Mouse (Mus musculus) gastrocnemius, postnatal 25 days (tissue): ENCODE results near the gene Inpp5d. TPM values are rescaled to one million over a fixed set of nuclear protein-coding genes. Genes with fewer than 3 reads are reported as not detected.
A peak's percentile ranks its signal among the peaks of the same experiment; 100 is the strongest.

Experiments
- DNase-seq: peaks from one replicate; pipeline ENCODE4 v3.0.0; 2022
- long read RNA-seq, 2 experiments: library from polyadenylated mRNA; stranded (forward); transcript quantifications; one replicate each; pipeline ENCODE4 v2.0.0; 2021
- total RNA-seq, 2 experiments: library from RNA; stranded (reverse); gene quantifications; 1 replicate in 1 of 2; 2 replicates in 1 of 2; pipeline ENCODE4 v1.2.3; 2021

The Inpp5d gene
- 1 to 10 TPM; 1.9 to 5.3 TPM for total RNA-seq
- long read RNA-seq, experiment 1: 0 reads
- long read RNA-seq, experiment 2, partial matches to known transcripts: 1 of 1 reads
- long read RNA-seq, experiment 2, other reads (novel, unspliced or antisense): 0 of 1 reads

DNA sequence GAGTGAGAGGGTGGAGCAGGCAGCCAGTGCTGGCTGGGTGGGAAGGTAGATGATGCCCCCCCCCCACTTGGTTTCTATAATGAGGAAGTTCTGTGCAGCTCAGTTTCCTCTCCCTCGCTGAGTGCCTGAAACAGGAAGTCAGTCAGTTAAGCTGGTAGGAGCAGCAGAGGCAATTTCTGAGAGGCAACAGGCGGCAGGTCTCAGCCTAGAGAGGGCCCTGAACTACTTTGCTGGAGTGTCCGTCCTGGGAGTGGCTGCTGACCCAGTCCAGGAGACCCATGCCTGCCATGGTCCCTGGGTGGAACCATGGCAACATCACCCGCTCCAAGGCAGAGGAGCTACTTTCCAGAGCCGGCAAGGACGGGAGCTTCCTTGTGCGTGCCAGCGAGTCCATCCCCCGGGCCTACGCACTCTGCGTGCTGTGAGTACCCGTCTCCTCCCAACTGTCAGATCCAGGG lies at the start of gene Inpp5d:
TSS of gene Inpp5d (plus strand) at position 102 of the 458 bp plus-strand sequence.
- DNase-seq: peak; percentile 31

DNA sequence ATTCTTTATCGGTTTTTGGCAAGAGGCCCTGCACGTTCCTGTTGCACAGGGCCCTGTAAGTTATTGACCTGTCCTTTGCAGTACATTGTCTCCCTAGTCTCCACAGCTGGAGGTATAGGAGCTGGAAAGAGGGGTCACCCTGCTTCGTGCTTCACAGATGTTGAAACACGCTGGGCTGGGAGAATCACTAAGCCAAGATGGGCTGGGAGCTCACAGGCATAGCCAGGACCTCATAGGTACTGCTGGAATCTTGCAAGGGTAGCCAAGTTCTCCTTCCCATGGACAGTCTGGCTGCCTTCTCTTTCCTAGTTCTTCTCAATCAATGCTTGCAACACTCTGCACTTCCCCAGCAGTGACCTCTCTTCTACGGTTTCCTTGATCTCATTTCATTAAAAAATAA lies 46.9 kb upstream of the Inpp5d start:
- no peak for DNase-seq

DNA sequence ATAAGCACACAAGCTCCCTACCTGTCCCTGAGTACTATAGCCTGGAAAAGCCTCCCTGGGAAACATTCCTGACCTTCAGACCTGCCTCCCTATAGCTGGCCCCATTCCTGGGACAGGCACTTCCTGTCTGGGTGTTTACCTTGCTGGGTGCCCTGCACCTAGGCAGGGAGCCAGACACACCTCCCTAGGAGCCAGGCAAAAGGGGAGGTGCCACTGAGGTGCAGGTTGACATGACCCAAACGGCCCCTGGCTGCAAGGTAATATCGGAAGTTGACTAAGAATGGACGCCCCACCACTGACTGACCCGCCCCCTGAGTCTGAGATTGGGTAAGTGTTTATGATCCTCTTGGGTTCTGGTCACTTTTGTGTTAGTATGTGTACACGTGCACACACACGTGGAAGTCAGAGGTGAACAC lies 46.3 kb upstream of the Inpp5d start, which contains the start of gene Ngef:
TSS of gene Ngef (minus strand) at position 71 of the 416 bp plus-strand sequence.
- no peak for DNase-seq

DNA sequence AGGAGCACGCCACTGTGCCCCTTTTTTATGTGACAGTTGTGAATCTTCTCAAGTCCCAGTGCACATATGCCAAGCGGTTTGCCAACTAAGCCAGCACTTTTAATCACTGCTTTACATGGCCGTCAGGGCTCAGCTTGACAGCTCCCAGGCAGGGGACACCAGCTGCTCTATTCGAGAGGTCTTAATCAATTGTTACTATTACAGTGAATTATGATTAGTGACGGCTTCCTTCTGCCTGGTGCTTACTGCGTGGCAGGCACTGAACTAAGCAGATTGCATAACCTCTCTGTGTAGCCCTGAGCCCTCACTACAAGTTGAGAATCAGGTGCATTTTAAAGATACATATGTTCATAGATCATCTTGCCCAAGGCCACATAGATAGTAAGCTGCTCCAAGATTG lies 45.8 kb upstream of the Inpp5d start:
- no peak for DNase-seq

DNA sequence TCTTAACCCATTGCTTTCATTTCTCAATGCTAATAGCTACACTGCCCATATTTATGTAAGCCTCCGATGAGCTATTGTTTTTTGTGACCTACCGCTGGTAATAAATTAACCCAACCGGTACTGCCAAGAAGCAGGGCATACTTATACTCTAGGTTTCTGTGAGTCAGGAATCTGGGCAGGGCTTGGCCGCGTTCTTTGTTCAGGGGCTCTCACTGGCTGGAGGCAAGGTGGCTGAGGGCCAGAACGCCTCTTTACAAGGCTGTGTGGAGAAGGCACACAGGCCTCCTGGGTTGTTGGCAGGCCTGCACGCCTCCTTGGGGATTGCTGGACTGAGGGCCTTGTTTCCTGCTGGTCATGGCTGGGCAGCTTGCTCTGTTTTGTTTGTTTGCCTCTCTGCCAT lies 45.3 kb upstream of the Inpp5d start:
- no peak for DNase-seq

DNA sequence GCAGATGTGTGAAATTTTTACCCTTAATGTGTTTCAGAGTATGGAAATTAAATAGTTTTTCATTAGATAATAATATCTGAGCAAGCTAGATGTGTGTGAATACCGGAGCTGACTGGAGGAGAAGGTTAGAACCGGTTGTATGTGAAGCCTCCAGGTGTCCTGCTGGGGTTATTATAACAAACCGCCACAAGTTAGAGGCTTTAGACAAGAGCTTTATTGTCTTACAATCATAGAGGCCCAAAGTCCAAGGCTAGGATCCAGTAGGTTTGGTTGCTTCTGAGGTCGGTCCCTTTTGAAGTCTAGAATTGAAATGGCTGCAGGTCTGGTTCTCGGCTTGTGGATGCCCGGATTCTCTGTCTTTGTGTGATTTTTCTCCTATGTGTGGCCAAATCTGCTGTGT lies 41.1 kb upstream of the Inpp5d start:
- no peak for DNase-seq

DNA sequence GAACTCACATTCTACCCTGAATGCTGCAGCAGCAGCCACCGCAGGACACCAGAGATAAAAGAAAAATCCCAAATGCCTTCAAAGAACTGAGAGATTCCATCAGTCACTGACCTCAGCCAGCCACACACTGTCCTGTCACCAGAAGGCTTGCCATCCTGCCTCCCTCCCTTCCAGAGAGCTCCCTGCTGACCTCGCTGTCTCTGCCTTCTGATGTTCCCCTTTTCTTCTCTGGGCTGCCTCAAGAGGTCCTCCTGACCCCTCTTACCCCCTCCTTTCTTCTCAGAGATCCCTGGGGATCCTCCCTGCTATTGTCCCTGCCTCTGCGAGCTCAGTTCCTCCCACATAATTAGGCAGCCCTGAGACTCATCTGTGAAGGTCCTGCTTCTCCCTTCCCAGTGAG lies 39.3 kb upstream of the Inpp5d start:
- DNase-seq: no peak

DNA sequence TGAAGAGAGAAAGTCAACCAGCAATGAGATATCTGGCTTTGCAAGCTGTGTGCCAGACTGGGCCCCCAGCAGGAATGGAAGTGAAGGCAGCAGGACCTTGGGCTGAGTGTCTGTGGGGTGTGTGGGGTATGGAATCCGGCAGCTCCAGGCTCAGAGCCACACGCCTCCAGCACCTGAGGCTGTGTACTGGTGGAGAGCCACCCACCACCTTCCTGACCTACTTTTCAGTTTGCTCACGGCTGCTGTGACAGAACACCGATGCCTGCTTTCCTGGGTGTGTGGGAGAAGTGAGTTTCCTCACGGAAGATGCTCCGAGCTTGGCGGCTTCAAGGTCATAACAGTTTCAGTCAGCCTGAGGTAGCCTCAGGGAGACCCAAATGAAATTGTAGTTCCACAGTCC lies 30.9 kb upstream of the Inpp5d start:
- no peak for DNase-seq

DNA sequence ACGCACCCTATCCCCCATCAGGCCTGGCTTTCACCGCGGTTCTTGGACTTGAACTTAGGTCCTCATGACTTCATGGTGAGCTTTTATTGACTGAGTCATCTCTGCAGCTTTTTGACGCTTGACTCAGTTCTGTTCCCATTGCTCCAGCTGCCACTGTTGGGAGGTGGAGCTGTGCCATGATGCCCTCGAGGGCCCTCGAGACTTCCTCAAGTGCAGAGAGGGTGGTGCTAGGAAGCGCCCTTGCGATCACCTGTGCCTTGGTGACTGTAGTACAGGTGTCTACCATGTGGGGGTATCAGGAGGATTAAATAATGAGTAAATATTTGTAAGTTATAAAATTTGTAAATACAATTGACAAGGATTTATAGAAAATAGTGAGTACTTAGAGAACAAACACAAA lies 30.1 kb upstream of the Inpp5d start:
- no peak for DNase-seq

DNA sequence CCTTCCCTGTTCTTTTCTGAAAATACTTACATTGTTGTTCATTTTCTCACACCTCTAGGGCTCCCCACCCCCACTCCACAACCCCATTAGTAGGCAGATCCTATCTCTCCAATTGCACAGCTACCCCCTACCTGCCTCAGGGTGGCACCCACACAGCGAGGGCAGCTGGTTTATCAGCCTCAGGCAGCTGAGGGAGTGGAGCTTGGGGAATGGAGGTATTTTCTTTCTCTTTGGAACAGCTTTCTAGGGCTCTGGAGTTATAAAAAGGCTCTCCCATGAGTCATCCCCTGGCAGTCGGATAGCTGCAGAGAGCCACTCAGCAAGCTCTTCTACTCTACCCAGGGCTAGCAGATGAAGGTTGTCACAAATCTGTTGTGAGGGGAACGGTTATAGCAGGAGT lies 25.9 kb upstream of the Inpp5d start:
- DNase-seq: peak; percentile 48

DNA sequence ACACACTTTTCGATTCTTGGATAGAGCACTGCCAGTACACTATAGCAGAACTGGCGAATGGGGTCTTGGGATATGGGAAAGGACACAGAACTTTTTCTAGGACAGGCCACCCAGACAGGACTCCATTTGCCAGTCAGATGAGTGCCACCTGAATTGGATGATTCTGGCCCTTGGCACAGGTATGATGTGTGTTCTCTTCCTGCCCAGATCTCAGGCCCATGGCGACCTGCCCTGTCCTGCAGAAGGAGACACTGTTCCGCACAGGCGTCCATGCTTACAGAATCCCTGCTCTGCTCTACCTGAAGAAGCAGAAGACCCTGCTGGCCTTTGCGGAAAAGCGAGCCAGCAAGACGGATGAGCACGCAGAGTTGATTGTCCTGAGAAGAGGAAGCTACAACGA lies 25.4 kb upstream of the Inpp5d start:
- no peak for DNase-seq

DNA sequence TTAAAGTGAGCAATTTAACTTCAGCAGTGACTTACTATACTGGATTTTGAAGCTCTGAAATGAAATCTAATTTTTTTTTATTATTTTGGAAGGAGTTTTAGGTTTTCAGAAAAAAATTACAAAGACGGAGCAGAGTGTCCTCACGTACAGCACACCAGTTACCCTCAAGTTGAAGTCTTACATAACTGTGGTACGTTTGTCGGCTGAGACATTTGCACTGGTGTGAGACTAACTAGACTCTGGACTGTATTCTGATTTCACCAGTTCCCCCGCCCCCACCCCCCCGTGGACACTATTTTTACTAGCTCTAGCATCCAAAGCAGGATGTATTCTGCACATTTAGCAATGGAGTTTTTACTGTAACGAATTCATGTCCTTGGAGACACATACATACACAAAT lies 19.6 kb upstream of the Inpp5d start:
- no peak for DNase-seq

DNA sequence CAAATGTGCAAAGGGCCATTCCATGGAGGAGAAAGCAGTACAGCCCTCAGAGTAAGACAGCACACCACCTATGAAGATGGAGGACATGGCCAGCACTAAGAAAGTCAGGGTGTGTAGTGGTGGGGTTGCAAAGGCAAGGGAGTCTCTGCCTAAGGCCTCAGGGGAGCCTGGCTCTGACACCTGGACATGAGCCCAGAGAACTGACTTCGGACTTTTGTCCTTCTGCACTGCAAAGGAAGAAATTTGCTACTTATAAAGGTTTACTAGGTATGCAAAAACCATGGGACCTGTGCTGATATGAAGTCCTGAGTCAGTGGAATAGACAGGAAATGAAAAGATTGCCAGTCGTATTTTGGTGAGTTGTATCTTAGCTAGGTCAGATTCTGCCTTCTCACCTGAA lies 18.3 kb upstream of the Inpp5d start:
- no peak for DNase-seq

DNA sequence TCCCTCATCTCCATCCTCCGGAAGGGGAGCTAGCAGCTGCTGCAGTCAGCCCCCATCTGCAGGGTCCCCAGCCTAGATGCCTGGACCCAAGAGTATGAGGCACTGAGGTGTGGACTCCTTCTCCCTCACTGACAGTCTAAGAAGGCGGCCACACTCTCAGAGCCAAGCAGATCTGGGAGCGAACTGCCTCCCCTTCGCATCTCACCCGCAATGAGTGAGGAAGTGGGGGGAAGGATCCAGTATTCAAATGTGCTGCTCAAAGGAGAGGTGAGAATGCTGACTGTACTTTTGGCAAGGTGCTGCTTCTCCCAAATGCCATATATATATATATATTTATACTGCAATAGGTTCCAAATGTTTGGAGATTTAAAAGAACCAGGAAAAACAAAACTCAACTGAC lies 16.7 kb upstream of the Inpp5d start:
- DNase-seq: no peak

DNA sequence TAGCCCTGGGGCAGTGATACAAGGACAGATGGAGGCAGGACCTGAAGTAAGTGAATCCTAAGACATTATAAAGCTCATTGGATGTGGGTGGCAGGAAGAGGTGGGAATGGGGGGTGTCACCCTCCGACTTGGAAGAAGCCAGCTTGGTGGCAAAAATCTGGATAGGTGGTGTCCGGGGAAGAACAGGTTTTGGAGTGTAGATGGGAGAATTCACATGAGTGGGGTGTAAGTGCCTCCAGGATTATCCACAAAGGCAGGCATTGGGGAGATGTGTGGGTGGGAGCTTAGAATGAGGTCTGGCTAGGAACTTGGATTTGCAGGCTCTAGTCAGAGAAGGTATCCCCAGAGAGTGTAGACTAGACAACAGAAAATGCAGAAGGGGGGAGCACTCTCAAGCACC lies 14.8 kb upstream of the Inpp5d start:
- DNase-seq: no peak

DNA sequence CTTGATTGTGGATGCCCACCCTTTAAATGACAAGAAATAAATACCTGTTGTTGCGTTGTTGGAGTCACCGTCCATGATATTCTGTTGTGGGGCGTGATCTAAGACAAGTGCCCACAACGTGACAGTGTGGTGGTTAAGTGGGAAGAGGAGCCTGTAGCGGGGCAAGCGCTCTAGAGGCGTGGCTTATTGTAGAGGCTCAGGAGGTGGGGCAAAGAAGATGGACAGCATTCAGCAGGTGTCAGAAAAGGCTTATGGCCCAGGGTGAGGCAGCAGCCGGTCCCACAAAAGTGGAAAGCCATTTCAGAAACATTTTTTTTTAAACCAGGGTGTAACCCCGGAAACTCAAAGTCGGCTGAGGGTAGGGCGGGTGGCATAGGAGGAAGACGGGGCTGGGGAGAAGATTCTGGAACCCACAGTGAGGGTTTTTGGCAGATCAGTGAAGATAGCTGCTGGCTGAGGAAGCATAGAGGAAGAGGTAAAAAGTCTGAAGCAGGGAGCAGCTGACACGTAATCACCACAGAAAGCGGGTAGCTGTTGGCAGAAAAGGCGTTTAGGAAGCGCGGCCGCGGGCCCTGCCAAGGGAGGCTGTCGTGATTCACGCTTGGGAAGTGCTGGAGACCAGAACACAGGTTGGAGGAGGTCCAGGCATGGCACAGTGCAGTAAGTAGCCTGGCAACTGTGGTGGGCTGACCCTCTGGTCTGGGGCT lies 12.6 kb upstream of the Inpp5d start:
- DNase-seq: peak; percentile 47

DNA sequence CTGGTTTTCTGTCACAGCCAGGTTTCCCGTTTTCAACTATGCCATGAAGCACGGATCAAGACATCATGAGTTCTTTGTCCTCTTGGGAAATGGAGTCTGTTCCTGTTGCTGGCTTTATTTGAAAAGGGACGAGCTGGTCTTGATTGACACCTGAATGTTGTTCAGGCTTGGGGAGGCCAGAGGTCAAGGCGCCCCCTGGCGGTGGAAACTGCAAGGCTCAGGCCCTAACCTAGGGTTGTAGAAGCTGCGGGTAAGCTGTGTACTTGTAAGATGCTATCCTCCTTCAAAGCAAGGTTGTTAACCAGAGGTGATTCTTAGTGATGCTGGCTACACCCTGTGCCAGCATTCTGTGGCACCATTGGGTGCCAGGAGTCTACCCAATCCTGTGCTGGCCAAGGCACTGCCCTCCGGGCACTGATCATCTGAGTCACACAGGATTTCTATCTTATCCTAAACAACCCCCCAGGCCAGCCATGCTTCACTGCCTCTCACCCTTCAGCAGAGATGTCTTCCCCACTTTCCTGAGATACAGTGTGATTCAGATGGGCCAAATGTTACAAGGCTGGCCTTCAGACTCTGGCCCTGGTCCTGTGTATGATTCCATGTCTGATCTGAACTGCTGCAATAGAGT lies 11.6 kb upstream of the Inpp5d start:
- DNase-seq: peak; percentile 25

DNA sequence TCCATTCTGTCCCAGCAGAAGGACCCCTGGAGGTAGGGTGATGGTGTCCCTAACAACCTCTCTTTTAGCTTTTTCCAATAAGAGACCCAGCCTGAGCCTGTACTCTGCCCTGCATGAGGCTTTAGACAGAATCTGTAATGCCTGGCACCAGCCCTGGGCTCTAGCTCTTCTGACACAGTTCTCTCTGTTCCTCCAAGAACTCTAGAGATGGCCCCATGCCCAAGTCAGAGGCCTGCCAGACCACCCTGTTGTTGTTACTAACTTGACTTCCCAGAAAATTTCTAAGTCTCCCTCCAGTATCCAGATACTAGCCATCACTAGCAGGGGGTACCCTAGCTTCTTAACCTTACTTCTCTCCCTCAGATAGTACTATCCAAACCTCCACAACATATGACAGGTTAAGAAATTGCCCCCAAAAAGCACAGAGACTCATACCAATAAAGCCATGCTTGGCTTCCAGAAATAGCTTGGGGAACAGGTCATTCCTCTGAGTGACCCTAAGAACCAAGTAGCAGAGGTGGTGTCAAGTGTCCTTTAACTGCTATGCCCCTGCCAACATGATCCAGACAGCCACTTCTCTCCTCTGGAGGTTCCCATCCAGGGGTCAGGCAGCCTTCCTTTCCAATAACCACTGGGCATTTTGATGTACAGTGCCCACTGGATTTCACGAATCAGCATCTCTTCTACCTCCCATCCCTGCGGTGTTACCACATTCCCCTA lies 5.4 kb upstream of the Inpp5d start:
- DNase-seq: peak; percentile 41

DNA sequence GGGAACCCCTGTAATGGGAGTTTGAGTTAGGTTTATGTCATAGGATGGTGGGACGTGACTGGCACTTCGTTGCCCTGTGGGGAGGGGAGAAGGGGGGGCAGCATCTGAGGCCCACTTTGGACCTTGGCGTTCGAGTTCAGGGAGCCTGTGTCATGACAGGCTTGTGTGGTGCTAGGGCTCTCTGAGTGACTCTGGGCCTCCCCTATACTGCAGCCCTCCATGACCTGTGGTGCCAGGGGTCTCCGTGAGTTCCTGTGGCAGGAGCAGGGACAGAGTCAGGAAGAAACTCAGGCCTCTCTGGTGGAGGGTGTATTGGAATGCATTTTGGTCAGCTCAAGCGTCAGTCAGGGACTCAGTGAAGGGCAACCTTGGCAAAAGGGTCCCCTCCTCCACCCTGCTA lies 581 bp downstream of the Inpp5d start:
- DNase-seq: no peak

DNA sequence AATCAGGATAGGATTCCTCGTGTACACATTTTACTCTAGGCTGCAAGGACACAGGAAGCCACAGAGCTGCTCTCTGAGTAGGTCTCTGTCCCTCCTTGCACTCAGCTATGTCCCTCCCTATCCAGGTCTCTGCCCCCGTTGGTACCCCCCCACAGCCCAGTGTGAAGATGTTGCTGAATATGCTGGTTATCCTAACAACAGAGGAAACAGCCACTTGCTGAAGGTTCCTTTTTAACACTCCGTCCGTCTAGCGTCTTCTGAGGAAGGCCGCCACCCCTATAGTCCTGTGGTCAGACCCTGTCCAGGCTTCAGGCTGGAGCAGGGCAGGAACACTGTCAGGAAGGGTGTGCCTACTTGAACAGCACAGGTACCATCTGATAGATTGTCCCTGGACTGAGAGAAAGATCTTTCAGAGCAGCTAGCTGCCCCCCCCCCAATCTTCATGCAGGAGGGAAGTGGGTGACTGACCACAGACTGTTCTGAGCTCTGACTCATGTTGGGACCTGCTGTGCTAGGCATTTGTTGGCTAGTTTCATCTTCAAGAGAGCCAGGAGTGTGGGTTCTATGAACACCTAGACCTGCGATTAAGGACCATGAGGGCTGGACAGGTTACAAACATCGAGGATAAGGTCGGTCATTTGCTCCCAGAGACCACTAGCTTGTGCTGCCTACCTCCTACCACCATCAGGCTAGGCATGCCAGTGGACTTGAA lies 1.2 kb downstream of the Inpp5d start:
- no peak for DNase-seq

DNA sequence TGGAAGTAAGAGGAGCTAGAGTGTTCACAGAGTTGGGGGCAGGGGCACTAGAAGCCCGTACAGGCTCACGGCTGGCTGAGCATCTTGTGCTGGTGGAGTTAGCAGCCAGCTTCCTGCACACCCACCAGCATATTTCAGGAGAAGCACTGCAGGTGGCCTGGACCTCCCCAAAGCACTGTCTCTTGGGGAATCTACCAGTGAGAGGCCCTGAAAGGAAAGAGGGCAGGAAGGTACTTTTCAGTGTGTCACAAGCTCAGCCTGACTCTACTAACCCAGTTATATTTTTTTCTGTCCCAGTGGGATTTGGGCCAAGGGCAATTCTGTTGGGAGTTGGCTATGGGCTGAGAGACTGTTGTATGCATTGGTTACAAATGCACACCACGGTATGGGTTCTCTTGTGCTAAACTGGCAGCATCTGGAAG lies 1.8 kb downstream of the Inpp5d start:
- DNase-seq: no peak

DNA sequence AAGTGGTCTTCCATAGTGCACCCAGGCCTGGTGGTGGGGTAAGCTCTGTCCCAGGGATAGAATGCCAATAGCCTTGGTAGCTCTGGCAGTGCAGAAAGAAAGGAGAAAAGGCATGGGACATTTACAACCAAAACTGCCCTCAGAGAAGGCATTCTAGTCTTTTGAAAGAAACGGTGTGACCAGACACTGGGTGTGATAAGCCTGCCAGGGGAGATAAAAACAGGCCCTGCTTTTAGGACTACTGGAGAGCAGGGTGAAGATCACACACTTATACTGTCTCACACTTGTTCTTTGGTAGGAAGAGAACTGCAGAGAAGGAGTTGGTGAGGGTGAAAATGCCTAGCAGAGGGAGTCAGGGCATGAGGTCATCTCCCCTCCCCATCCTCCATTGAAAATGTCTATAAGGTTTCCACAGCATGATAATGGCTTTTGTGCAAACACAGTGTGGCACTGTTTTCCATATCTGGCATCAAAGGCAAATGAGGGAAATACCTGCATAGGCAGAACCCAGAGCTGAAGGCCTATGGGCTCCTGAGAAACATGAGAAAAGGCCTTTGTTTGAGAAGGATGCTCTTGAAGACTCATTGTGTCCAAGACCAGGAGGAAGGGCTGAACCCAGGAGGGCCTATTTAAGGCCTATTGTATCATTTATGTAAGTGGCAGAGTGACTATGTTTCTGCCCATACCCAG lies 4.0 kb downstream of the Inpp5d start:
- no peak for DNase-seq
